Mouse (Mus musculus) 416B (cell line): ENCODE results near the gene Ttc13.

Source experiments
- DNase-seq: peaks from one replicate; pipeline ENCODE4 v3.0.0; 2011; ENCODE audit warnings: low read depth

Gene Ttc13

GRCm38 (mm10) chr8:124703526-124703925 is 18.3 kb downstream of the Ttc13 start:
- DNase-seq = no peak

GRCm38 (mm10) chr8:124702183-124702582 is 19.6 kb downstream of the Ttc13 start:
- no peak for DNase-seq

- DNase-seq = peak; percentile 19
Measured at GRCm38 (mm10) chr8:124701023-124701422, 20.8 kb downstream of the Ttc13 start.

GRCm38 (mm10) chr8:124700271-124700670 is 21.5 kb downstream of the Ttc13 start:
- no peak for DNase-seq

- DNase-seq = no peak
Measured at GRCm38 (mm10) chr8:124695424-124696100, 26.2 kb downstream of the Ttc13 start.

GRCm38 (mm10) chr8:124691706-124692105 is 30.1 kb downstream of the Ttc13 start:
- no peak for DNase-seq

- DNase-seq = no peak
Measured at GRCm38 (mm10) chr8:124688899-124689298, 32.9 kb downstream of the Ttc13 start.

GRCm38 (mm10) chr8:124682218-124682617 is 39.6 kb downstream of the Ttc13 start:
- DNase-seq = no peak

- no peak for DNase-seq
Measured at GRCm38 (mm10) chr8:124681792-124682157, 40.0 kb downstream of the Ttc13 start.

- no peak for DNase-seq
Measured at GRCm38 (mm10) chr8:124681077-124681791, 40.5 kb downstream of the Ttc13 start.

- DNase-seq = no peak
Measured at GRCm38 (mm10) chr8:124678246-124678645, 43.5 kb downstream of the Ttc13 start.

GRCm38 (mm10) chr8:124677486-124677885 is 44.3 kb downstream of the Ttc13 start:
- DNase-seq = peak; percentile 46

GRCm38 (mm10) chr8:124677078-124677477 is 44.7 kb downstream of the Ttc13 start:
- no peak for DNase-seq

- DNase-seq = no peak
Measured at GRCm38 (mm10) chr8:124676661-124677060, 45.1 kb downstream of the Ttc13 start.

GRCm38 (mm10) chr8:124672345-124672744 is 49.4 kb downstream of the Ttc13 start:
- DNase-seq = no peak

- DNase-seq = no peak
Measured at GRCm38 (mm10) chr8:124668798-124669197, 53.0 kb downstream of the Ttc13 start.

GRCm38 (mm10) chr8:124664414-124664813 is 57.4 kb downstream of the Ttc13 start:
- DNase-seq = no peak

GRCm38 (mm10) chr8:124663874-124664230 is 57.9 kb downstream of the Ttc13 start:
- DNase-seq = no peak

- no peak for DNase-seq
Measured at GRCm38 (mm10) chr8:124663112-124663873, 58.5 kb downstream of the Ttc13 start, which contains the start of gene 2310022B05Rik. Gene 2310022B05Rik, minus strand, starts transcription at chr8:124663369.

GRCm38 (mm10) chr8:124662446-124663111 is 59.2 kb downstream of the Ttc13 start:
- no peak for DNase-seq

- no peak for DNase-seq
Measured at GRCm38 (mm10) chr8:124661781-124662180, 60.0 kb downstream of the Ttc13 start.

- no peak for DNase-seq
Measured at GRCm38 (mm10) chr8:124658415-124658814, 63.4 kb downstream of the Ttc13 start.
